Mouse (Mus musculus): ENCODE results near the gene Krt6a. TPM values are rescaled to one million over a fixed set of nuclear protein-coding genes. Genes with fewer than 3 reads are reported as not detected.

Krt6a gene
- polyA plus RNA-seq (2014; fragmentation: Nextera tagmentation; extraction: Ambion mirVana), result not detected in 2 replicates

GRCm38 (mm10) chr15:101694207-101694606, at the start of gene Krt6a:
TSS of gene Krt6a (minus strand) at chr15:101694307.
- Histone ChIP-seq H3K4me2 (replicated peaks) (no peak within 1 kb of the TSS), H3K4me3 (replicated peaks; ENCODE audit: low read length) (no peak within 1 kb of the TSS), H3K27me3 (ENCODE audit: control insufficient read depth, insufficient read depth, low read length) (no peaks in the 10 kb centered on the region), H3K9me3 (ENCODE audit: control insufficient read depth, low read length) (no peaks in the 10 kb centered on the region), H3K36me3 (replicated peaks; ENCODE audit: control insufficient read depth, insufficient read depth) (no peaks in the 10 kb centered on the region), H3K9ac (no peak within 1 kb of the TSS), H3K27ac (no peak within 1 kb of the TSS), H3K4me1 (replicated peaks; ENCODE audit: control insufficient read depth, insufficient read depth, low read length) (no peaks in the 10 kb centered on the region)
- ATAC-seq (ENCODE audit: low FRiP score), result no peak
- DNase-seq (ENCODE audit: low spot score), result no peak
- 90% methylated on average over 5 of the region's 5 CpGs for WGBS

GRCm38 (mm10) chr15:101742711-101743110, 48.6 kb upstream of the Krt6a start, which contains the start of gene Krt71:
TSS of gene Krt71 (minus strand) at chr15:101743109.
- Histone ChIP-seq H3K4me3 (replicated peaks; ENCODE audit: low read length) (no peak within 1 kb of the TSS), H3K4me1 (replicated peaks; ENCODE audit: control insufficient read depth, insufficient read depth, low read length) (no peaks in the 10 kb centered on the region), H3K27ac (no peak within 1 kb of the TSS), H3K4me2 (replicated peaks) (no peak within 1 kb of the TSS), H3K9me3 (ENCODE audit: control insufficient read depth, low read length) (no peaks in the 10 kb centered on the region), H3K36me3 (replicated peaks; ENCODE audit: control insufficient read depth, insufficient read depth) (no peaks in the 10 kb centered on the region), H3K27me3 (ENCODE audit: control insufficient read depth, insufficient read depth, low read length) (no peaks in the 10 kb centered on the region), H3K9ac (no peak within 1 kb of the TSS)
- 61% methylated on average over 14 of the region's 14 CpGs for WGBS
- no peak for ATAC-seq (ENCODE audit: low FRiP score)
- no peak for DNase-seq (ENCODE audit: low spot score)

- DNase-seq (ENCODE audit: low spot score), result no peak
- 62% methylated on average over 7 of the region's 7 CpGs for WGBS
- H3K4me2 ChIP-seq (replicated peaks), result no peak overlapping the region
- no peaks in the 10 kb centered on the region for H3K27me3 ChIP-seq (ENCODE audit: control insufficient read depth, insufficient read depth, low read length)
- H3K4me1 ChIP-seq (replicated peaks; ENCODE audit: control insufficient read depth, insufficient read depth, low read length), result no peaks in the 10 kb centered on the region
- no peak overlapping the region for H3K4me3 ChIP-seq (replicated peaks; ENCODE audit: low read length)
- H3K9ac ChIP-seq, result no peak overlapping the region
- H3K36me3 ChIP-seq (replicated peaks; ENCODE audit: control insufficient read depth, insufficient read depth), result no peaks in the 10 kb centered on the region
- no peak overlapping the region for H3K27ac ChIP-seq
- no peak for ATAC-seq (ENCODE audit: low FRiP score)
- H3K9me3 ChIP-seq (ENCODE audit: control insufficient read depth, low read length), result no peaks in the 10 kb centered on the region
Measured at GRCm38 (mm10) chr15:101737786-101738185, 43.7 kb upstream of the Krt6a start.

- H3K4me2 ChIP-seq (replicated peaks), result no peak overlapping the region
- ATAC-seq (ENCODE audit: low FRiP score) (no peak), DNase-seq (ENCODE audit: low spot score) (no peak)
Measured at GRCm38 (mm10) chr15:101730653-101731052, 36.5 kb upstream of the Krt6a start.

GRCm38 (mm10) chr15:101724686-101725085, 30.6 kb upstream of the Krt6a start:
- ATAC-seq (ENCODE audit: low FRiP score), result no peak
- H3K9ac ChIP-seq, result no peak overlapping the region
- H3K36me3 ChIP-seq (replicated peaks; ENCODE audit: control insufficient read depth, insufficient read depth), result no peaks in the 10 kb centered on the region
- no peaks in the 10 kb centered on the region for H3K9me3 ChIP-seq (ENCODE audit: control insufficient read depth, low read length)
- no peak overlapping the region for H3K27ac ChIP-seq
- no peak for DNase-seq (ENCODE audit: low spot score)
- WGBS, result 75% methylated on average over 5 of the region's 5 CpGs
- H3K4me2 ChIP-seq (replicated peaks), result no peak overlapping the region
- no peaks in the 10 kb centered on the region for H3K4me1 ChIP-seq (replicated peaks; ENCODE audit: control insufficient read depth, insufficient read depth, low read length)
- H3K27me3 ChIP-seq (ENCODE audit: control insufficient read depth, insufficient read depth, low read length), result no peaks in the 10 kb centered on the region
- H3K4me3 ChIP-seq (replicated peaks; ENCODE audit: low read length), result no peak overlapping the region

More at GRCm38 (mm10) chr15:101730653-101731052, 36.5 kb upstream of the Krt6a start:
- H3K36me3 ChIP-seq (replicated peaks; ENCODE audit: control insufficient read depth, insufficient read depth), result no peaks in the 10 kb centered on the region
- no peaks in the 10 kb centered on the region for H3K27me3 ChIP-seq (ENCODE audit: control insufficient read depth, insufficient read depth, low read length)
- no peaks in the 10 kb centered on the region for H3K4me1 ChIP-seq (replicated peaks; ENCODE audit: control insufficient read depth, insufficient read depth, low read length)
- H3K9me3 ChIP-seq (ENCODE audit: control insufficient read depth, low read length), result no peaks in the 10 kb centered on the region
- H3K27ac ChIP-seq, result no peak overlapping the region
- no peak overlapping the region for H3K9ac ChIP-seq
- no peak overlapping the region for H3K4me3 ChIP-seq (replicated peaks; ENCODE audit: low read length)

- Histone ChIP-seq H3K4me3 (replicated peaks; ENCODE audit: low read length) (no peak overlapping the region), H3K27me3 (ENCODE audit: control insufficient read depth, insufficient read depth, low read length) (no peaks in the 10 kb centered on the region), H3K36me3 (replicated peaks; ENCODE audit: control insufficient read depth, insufficient read depth) (no peaks in the 10 kb centered on the region), H3K4me2 (replicated peaks) (no peak overlapping the region), H3K27ac (no peak overlapping the region), H3K9me3 (ENCODE audit: control insufficient read depth, low read length) (no peaks in the 10 kb centered on the region), H3K9ac (no peak overlapping the region), H3K4me1 (replicated peaks; ENCODE audit: control insufficient read depth, insufficient read depth, low read length) (no peaks in the 10 kb centered on the region)
- 71% methylated on average over 3 of the region's 3 CpGs for WGBS
- ATAC-seq (ENCODE audit: low FRiP score) (no peak), DNase-seq (ENCODE audit: low spot score) (no peak)
Measured at GRCm38 (mm10) chr15:101715831-101716230, 21.7 kb upstream of the Krt6a start.

- 94% methylated on average over 5 of the region's 5 CpGs for WGBS
- no peak for ATAC-seq (ENCODE audit: low FRiP score)
- no peak overlapping the region for H3K9ac ChIP-seq
Measured at GRCm38 (mm10) chr15:101714356-101714755, 20.2 kb upstream of the Krt6a start.

GRCm38 (mm10) chr15:101713731-101714130, 19.6 kb upstream of the Krt6a start:
- Histone ChIP-seq H3K36me3 (replicated peaks; ENCODE audit: control insufficient read depth, insufficient read depth) (no peaks in the 10 kb centered on the region), H3K27ac (no peak overlapping the region), H3K4me2 (replicated peaks) (no peak overlapping the region), H3K9ac (no peak overlapping the region), H3K27me3 (ENCODE audit: control insufficient read depth, insufficient read depth, low read length) (no peaks in the 10 kb centered on the region), H3K9me3 (ENCODE audit: control insufficient read depth, low read length) (no peaks in the 10 kb centered on the region), H3K4me3 (replicated peaks; ENCODE audit: low read length) (no peak overlapping the region), H3K4me1 (replicated peaks; ENCODE audit: control insufficient read depth, insufficient read depth, low read length) (no peaks in the 10 kb centered on the region)
- 79% methylated on average over 8 of the region's 8 CpGs for WGBS
- DNase-seq (ENCODE audit: low spot score), result no peak
- no peak for ATAC-seq (ENCODE audit: low FRiP score)

More at GRCm38 (mm10) chr15:101714356-101714755, 20.2 kb upstream of the Krt6a start:
- no peak overlapping the region for H3K27ac ChIP-seq
- H3K4me3 ChIP-seq (replicated peaks; ENCODE audit: low read length), result no peak overlapping the region
- H3K9me3 ChIP-seq (ENCODE audit: control insufficient read depth, low read length), result no peaks in the 10 kb centered on the region
- no peak for DNase-seq (ENCODE audit: low spot score)
- H3K36me3 ChIP-seq (replicated peaks; ENCODE audit: control insufficient read depth, insufficient read depth), result no peaks in the 10 kb centered on the region
- no peaks in the 10 kb centered on the region for H3K4me1 ChIP-seq (replicated peaks; ENCODE audit: control insufficient read depth, insufficient read depth, low read length)
- H3K4me2 ChIP-seq (replicated peaks), result no peak overlapping the region
- no peaks in the 10 kb centered on the region for H3K27me3 ChIP-seq (ENCODE audit: control insufficient read depth, insufficient read depth, low read length)

- DNase-seq (ENCODE audit: low spot score) (no peak), ATAC-seq (ENCODE audit: low FRiP score) (no peak)
- Histone ChIP-seq H3K27me3 (ENCODE audit: control insufficient read depth, insufficient read depth, low read length) (no peaks in the 10 kb centered on the region), H3K4me1 (replicated peaks; ENCODE audit: control insufficient read depth, insufficient read depth, low read length) (no peaks in the 10 kb centered on the region), H3K4me2 (replicated peaks) (no peak within 1 kb of the TSS), H3K36me3 (replicated peaks; ENCODE audit: control insufficient read depth, insufficient read depth) (no peaks in the 10 kb centered on the region), H3K9ac (no peak within 1 kb of the TSS), H3K27ac (no peak within 1 kb of the TSS), H3K4me3 (replicated peaks; ENCODE audit: low read length) (no peak within 1 kb of the TSS), H3K9me3 (ENCODE audit: control insufficient read depth, low read length) (no peaks in the 10 kb centered on the region)
- 70% methylated on average over 13 of the region's 13 CpGs for WGBS
Measured at GRCm38 (mm10) chr15:101712720-101713119, 18.6 kb upstream of the Krt6a start, which contains the start of gene Krt5. TSS of gene Krt5 (minus strand) at chr15:101712898.

GRCm38 (mm10) chr15:101708683-101709082, 14.6 kb upstream of the Krt6a start:
- no peak for DNase-seq (ENCODE audit: low spot score)
- no peak overlapping the region for H3K27ac ChIP-seq
- no peak overlapping the region for H3K4me2 ChIP-seq (replicated peaks)
- no peaks in the 10 kb centered on the region for H3K36me3 ChIP-seq (replicated peaks; ENCODE audit: control insufficient read depth, insufficient read depth)
- no peaks in the 10 kb centered on the region for H3K27me3 ChIP-seq (ENCODE audit: control insufficient read depth, insufficient read depth, low read length)
- no peak overlapping the region for H3K9ac ChIP-seq
- ATAC-seq (ENCODE audit: low FRiP score), result no peak
- no peaks in the 10 kb centered on the region for H3K4me1 ChIP-seq (replicated peaks; ENCODE audit: control insufficient read depth, insufficient read depth, low read length)
- no peaks in the 10 kb centered on the region for H3K9me3 ChIP-seq (ENCODE audit: control insufficient read depth, low read length)
- no peak overlapping the region for H3K4me3 ChIP-seq (replicated peaks; ENCODE audit: low read length)
- 62% methylated on average over 11 of the region's 11 CpGs for WGBS
